Mouse (Mus musculus) spleen, adult 2 months (tissue): Measurements from ENCODE around the gene Lbhd2. TPM values are rescaled to one million over a fixed set of nuclear protein-coding genes. Genes with fewer than 3 reads are reported as not detected.
A peak's percentile ranks its signal among the peaks of the same experiment; 100 is the strongest.

Experiments used
- DNase-seq, 2 experiments: peaks; one replicate each; pipeline versions ENCODE4 v3.0.0 to v3.0.0-alpha.2; 2012 to 2021; ENCODE audit warnings: low spot score in 2 of 2, low read depth in 1 of 2
- H3K27ac ChIP-seq: fragments of 200-500 bp; 2 replicates; pipeline ENCODE4 v1.5.1; 2012; ENCODE audit warnings: low read length, inconsistent platforms; ENCODE audit not compliant: insufficient read depth
- H3K27me3 ChIP-seq: fragments of 200-500 bp; 2 replicates; pipeline ENCODE4 v1.6.1; 2012; ENCODE audit warnings: mild to moderate bottlenecking, moderate library complexity, low read length, inconsistent platforms; ENCODE audit not compliant: control insufficient read depth, insufficient read depth
- H3K36me3 ChIP-seq: fragments of 200-500 bp; 2 replicates; pipeline ENCODE4 v1.6.1; 2012; ENCODE audit warnings: mild to moderate bottlenecking, low read length, inconsistent platforms; ENCODE audit not compliant: control insufficient read depth, insufficient read depth
- H3K4me1 ChIP-seq: fragments of 200-500 bp; 2 replicates; pipeline ENCODE4 v1.6.1; 2011; ENCODE audit warnings: inconsistent platforms; ENCODE audit not compliant: control insufficient read depth, insufficient read depth, insufficient read length
- H3K4me3 ChIP-seq: fragments of 200-500 bp; 2 replicates; pipeline ENCODE4 v1.5.1; 2011; ENCODE audit warnings: mild to moderate bottlenecking, inconsistent platforms; ENCODE audit not compliant: insufficient read depth, insufficient read length; ENCODE audit errors: extremely low read depth
- CTCF ChIP-seq: fragments of 200-500 bp; IDR thresholded peaks from 2 replicates; pipeline ENCODE4 v1.5.1; 2011; ENCODE audit warnings: mild to moderate bottlenecking, inconsistent platforms; ENCODE audit not compliant: insufficient read depth, insufficient read length, insufficient replicate concordance; ENCODE audit errors: extremely low read depth
- POLR2A ChIP-seq: fragments of 200-500 bp; IDR thresholded peaks from 2 replicates; pipeline ENCODE4 v1.6.1; 2011; ENCODE audit warnings: low read depth, low read length, inconsistent platforms
- WGBS: fragments of 180-500 bp; shearing (Covaris S2); methylation state at CpG from one replicate; pipeline ENCODE4 v1.1.7; 2018; 5-methylcytosine and 5-hydroxymethylcytosine counted together
- polyA plus RNA-seq: library from polyadenylated mRNA; depleted of rRNA; stranded (reverse); fragments of >200 nt; gene quantifications from 2 replicates; pipeline ENCODE4 v1.2.3, GENCODE M21; 2012

Lbhd2 gene
- polyA plus RNA-seq, 1 experiment: 2.0 TPM

- Histone ChIP-seq H3K36me3 (no peaks in the 10 kb centered on the region), H3K4me3 (no peak overlapping the region), H3K27ac (no peak overlapping the region), H3K27me3 (peaks cover 4% of the 10 kb centered on the region; the same call in 1 of the 2 replicates), H3K4me1 (peaks cover 13% of the 10 kb centered on the region)
- peak in 1 of 2 experiments; percentile 69 for DNase-seq
- no peak for TF ChIP-seq POLR2A
- TF ChIP-seq CTCF: peak; percentile 89
- WGBS: 19% methylated on average over 29 of the region's 29 CpGs
These were observed 19.3 kb downstream of the Lbhd2 start for GRCm38 (mm10) chr12:111425789-111426460.

DNA sequence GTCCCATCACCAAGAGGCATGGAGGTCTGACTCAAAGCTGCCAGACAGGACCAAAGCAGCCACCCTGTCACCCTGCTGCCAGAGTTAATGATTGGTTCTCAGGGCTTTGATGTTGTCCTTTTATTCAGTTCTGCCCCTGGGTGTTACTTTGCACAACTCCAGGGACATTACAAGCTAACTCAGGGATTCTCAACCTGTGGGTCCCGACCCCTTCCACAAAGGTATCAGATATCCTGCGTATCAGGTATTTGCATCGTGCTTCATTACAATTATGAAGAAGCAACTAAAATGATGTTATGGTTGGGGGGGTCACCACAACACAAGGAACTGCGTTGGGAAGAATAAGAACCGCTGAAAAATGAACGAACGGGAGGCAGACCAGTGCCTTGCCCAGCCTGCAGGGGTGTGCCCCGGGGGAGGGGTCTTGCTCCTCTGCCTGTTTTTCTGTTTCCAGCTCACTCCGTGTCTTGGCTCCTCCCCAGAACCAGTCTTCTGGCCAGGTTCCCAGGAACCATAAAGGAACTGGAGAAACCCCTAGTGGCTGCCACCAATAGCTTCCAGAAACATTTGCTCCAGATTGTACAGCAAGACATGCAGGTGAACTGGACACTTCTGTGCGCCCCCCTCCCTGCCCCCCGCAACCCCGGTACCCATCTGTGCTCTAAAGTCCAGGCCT lies 21.0 kb downstream of the Lbhd2 start:
- 77% methylated on average over 12 of the region's 12 CpGs for WGBS
- DNase-seq: no peak
- Histone ChIP-seq H3K4me1 (peaks cover 13% of the 10 kb centered on the region), H3K27me3 (peaks cover 4% of the 10 kb centered on the region; the same call in 1 of the 2 replicates), H3K36me3 (no peaks in the 10 kb centered on the region), H3K27ac (no peak overlapping the region), H3K4me3 (no peak overlapping the region)
- TF ChIP-seq CTCF (no peak), POLR2A (no peak)

GRCm38 (mm10) chr12:111428364-111428763 lies 21.8 kb downstream of the Lbhd2 start:
- no peak for DNase-seq
- Histone ChIP-seq H3K4me1 (peaks cover 13% of the 10 kb centered on the region), H3K4me3 (no peak overlapping the region), H3K27me3 (peaks cover 4% of the 10 kb centered on the region; the same call in 1 of the 2 replicates), H3K36me3 (no peaks in the 10 kb centered on the region), H3K27ac (no peak overlapping the region)
- 68% methylated on average over 8 of the region's 8 CpGs for WGBS
- TF ChIP-seq CTCF: no peak
- TF ChIP-seq POLR2A: no peak

- whole genome bisulfite sequencing: 4% methylated on average over 40 of the region's 40 CpGs
- H3K4me3 ChIP-seq: peak overlapping the region; percentile 37
- peak overlapping the region; percentile 67 for H3K27ac ChIP-seq
- DNase-seq: no peak
- TF ChIP-seq CTCF (no peak), POLR2A (no peak)
- no peaks in the 10 kb centered on the region for H3K36me3 ChIP-seq
- peaks cover 4% of the 10 kb centered on the region; the same call in 1 of the 2 replicates for H3K27me3 ChIP-seq
- H3K4me1 ChIP-seq: peaks cover 13% of the 10 kb centered on the region
These were observed 22.6 kb downstream of the Lbhd2 start for GRCm38 (mm10) chr12:111428961-111429911.

DNA sequence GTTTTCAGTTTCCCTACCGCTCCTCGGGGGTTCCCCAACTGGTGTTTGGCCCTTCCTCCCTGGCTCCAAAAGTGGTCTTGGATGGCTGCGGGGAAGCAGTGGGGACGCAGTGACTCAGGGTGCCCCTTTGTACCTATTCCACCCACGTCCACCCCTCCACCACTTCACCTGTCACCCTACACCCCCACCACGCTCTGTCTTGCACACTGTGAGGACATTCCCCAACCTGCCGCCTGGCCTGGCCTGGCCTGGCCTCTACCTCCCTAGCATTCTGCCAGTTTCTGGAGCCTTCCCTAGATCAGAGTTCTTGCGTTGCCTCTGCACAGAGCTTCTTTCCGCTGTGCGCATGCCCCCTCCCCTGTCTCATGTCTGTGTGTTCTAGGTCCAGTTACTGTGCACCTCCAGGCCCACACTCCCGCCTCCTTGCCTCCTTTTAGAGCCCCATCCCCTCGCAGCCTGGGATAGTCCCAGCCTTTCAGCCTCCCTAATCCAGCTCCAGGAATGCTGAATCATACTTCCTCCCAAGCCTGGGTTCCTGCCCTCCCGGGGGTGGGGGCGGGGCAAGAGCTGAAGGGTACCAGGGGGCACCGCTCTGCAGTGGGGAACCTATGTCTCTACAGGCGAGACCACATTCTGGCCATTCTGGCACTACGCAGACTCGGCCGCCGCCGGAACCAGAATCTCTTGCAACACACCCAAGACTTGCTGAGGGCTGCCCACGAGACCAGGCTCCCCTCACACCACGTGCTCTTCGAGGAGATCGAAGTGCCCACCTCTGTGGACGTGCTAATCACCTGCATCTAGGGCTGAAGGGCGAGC lies 23.6 kb downstream of the Lbhd2 start:
- H3K27me3 ChIP-seq: peaks cover 4% of the 10 kb centered on the region; the same call in 1 of the 2 replicates
- H3K27ac ChIP-seq: peak overlapping the region; percentile 67
- H3K4me1 ChIP-seq: peaks cover 13% of the 10 kb centered on the region
- TF ChIP-seq POLR2A: no peak
- no peak for TF ChIP-seq CTCF
- 26% methylated on average over 27 of the region's 27 CpGs for WGBS
- H3K4me3 ChIP-seq: no peak overlapping the region; the same call in 1 of the 2 replicates
- no peak for DNase-seq
- H3K36me3 ChIP-seq: no peaks in the 10 kb centered on the region
